Mouse (Mus musculus) ovary, adult 2 months (tissue): ENCODE results near the gene Bag5. TPM values are rescaled to one million over a fixed set of nuclear protein-coding genes. Genes with fewer than 3 reads are reported as not detected.

Experiments
- polyA plus RNA-seq: library from polyadenylated mRNA; depleted of rRNA; stranded (reverse); fragments of >200 nt; gene quantifications from 2 replicates; pipeline ENCODE4 v1.2.3, GENCODE M21; 2012; rRNA removed

Gene Bag5
- 17.5 and 20.0 TPM in 2 replicates for polyA plus RNA-seq

DNA sequence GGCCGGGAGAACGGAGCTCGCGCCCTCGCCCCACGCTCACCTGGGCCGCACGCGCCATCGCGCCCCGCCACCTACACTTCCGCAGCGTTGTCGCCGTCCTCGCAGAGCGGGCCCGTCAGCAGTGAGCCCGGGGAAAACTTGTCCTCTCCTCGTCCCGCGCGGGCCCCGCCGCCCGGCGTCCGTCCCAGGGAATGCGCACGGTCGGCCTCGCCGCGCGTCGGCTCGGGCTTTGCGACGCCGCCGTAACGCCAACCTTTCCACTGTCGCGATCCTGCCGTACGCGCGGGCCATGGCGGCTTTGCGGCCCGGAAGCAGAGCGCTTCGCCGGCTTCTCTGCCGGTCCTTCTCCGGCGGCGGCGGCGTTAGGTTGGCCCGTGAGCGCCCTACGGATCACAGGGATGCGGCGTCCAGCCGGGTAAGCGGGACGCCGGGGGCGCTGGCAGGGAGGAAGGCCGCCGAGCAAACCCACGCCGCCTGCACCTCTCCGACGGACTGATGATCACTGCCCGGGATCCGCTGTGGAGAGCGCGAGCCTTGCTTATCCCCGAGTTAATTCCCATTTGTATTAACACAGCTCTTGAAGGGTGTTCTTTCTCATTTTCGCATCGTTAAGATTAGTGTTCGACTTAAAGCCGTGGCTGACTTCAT lies at the start of gene Bag5, which contains the start of gene Apopt1:
Gene Bag5 (minus strand): TSS at position 254 of the 648 bp plus-strand sequence.
Gene Apopt1 (plus strand): TSS at position 258 of the 648 bp plus-strand sequence.

DNA sequence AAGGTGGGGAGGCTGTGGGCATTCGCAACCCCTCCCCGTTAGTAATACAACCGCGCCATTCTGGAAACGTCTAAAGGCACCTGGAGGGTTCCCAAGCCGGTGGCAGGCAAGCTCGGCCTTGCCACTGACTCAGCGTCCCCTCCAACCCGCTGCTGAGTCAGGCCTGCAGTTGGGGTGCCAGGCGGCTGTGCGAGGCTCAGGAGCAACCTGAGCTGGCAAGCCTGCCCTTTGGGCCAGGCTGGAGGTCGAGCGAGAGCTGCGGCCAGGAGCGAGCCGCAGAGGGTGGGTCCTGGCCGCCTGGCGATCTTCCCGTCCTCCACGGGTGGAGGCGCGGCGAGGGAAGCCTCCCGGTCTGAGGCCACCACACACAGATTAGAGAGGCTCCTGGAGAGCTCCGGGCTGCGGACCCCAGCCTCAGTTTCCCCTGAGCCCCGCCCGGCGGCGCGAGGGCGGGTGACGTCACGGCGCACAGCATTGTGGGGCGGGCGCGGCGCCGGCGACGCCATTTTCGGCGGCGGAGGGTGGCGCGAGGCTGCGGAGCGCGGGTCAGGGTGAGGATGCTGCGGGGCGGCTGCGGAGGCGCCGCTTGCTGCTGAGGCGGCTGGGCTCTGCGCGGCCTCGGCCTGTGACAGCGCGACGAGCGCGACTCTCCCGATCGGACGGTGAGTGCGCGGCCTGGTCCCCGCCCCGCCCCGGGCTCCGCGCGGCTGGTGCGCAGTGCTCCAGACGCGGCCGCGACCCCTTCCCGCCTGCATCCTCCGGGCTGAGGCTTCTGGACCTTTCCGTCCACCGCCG lies 45.5 kb upstream of the Bag5 start, which contains the start of gene Klc1:
Gene Klc1 (plus strand): TSS at position 469 of the 795 bp plus-strand sequence.

DNA sequence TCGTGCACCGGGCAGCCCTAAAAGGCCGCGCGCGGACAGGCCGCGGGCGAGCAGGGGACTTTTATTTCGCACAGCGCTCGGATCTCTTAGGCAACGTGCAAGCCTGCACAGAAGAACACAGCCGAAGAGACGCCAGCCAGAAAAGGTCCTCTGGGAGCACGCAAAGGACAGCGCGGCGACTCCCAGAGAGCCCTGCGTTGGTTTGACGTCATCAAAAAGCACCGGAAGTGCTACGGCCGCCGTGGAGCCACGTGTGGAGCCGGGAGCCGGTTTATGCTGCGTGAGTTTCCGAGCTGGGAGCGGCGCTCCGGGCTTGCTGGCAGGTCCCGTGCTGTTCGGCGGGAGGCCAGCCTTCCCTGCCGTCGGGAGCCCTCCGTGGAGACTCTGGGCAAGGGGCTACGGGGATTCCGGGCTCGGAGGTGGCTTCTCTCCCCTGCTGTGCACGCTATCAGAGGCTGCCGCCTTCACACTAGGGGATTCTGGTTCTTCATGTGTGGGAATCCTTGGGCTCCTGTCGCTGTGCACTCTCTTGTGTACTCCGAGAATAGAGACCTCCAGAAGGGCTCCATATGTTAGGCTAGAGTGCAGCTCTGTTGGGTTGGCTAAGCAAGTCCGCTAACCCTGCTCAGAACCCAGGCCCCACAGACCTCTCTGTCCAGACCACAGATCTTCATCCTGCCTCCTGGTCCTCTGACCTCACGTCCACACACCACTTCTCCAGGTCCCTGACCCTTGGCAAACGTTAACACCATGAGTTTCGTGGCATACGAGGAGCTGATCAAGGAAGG lies 35.0 kb downstream of the Bag5 start, which contains the start of gene Trmt61a:
Gene Trmt61a (plus strand): TSS at position 224 of the 788 bp plus-strand sequence.

DNA sequence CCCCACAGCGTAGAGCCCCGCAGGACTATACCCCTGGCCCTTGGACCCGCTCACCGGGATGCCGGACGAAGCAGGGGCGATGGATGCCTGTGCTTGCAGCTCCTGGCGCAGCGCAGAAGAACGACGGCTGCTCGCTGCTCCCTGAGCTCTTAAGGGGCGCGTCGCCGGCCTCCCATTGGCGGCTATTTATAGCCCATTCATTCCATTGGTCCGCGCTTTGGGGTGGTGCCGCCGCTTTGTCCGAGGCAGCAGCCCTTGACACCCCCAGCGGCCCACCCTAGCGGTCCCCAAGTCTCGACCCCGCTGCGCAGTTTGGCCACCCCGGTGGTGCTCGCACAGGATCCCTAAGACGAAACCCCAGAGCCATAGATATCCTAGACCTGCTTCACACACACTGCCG lies 40.9 kb downstream of the Bag5 start, which contains the start of gene Ckb:
Gene Ckb (minus strand): TSS at position 163 of the 400 bp plus-strand sequence.

Other genes with a start within 250 kb of the Bag5 start
- 17.8 and 26.1 TPM in 2 replicates for gene Gm266, start 227.4 kb downstream of the Bag5 start, polyA plus RNA-seq
- 68.4 and 144 TPM in 2 replicates for gene Eif5, start 175.2 kb downstream of the Bag5 start, polyA plus RNA-seq
- 37.1 and 48.7 TPM in 2 replicates for gene Mark3, start 138.7 kb downstream of the Bag5 start, polyA plus RNA-seq
- gene Ckb, start 40.9 kb downstream of the Bag5 start, polyA plus RNA-seq = 1,083 and 1,365 TPM in 2 replicates
- gene Trmt61a, start 35.2 kb downstream of the Bag5 start, polyA plus RNA-seq = 85.7 and 90.1 TPM in 2 replicates
- 30.4 and 52.7 TPM in 2 replicates for gene Apopt1, start within 50 bp of the Bag5 start, polyA plus RNA-seq
- gene Klc1, start 45.6 kb upstream of the Bag5 start, polyA plus RNA-seq = 96.8 and 108 TPM in 2 replicates
- gene Xrcc3, start 100.6 kb upstream of the Bag5 start, polyA plus RNA-seq = 14.1 and 20.7 TPM in 2 replicates
- gene Zfyve21, start 100.9 kb upstream of the Bag5 start, polyA plus RNA-seq = 151 and 154 TPM in 2 replicates
- gene Ppp1r13b, start 194.9 kb upstream of the Bag5 start, polyA plus RNA-seq = 16.1 and 17.6 TPM in 2 replicates